Mouse (Mus musculus) midbrain, embryonic 15.5 days (tissue): ENCODE measurements around the gene Bend6. TPM values are rescaled to one million over a fixed set of nuclear protein-coding genes. Genes with fewer than 3 reads are reported as not detected.
"Not testable (repeated sequence)": the region's sequence is repeated elsewhere in the genome, so short reads cannot be mapped to it uniquely, and the experiment has no call there.

Experiments
- ATAC-seq: fragments of 200-750 bp; cut with Nextera tagmentation; replicated peaks from 2 replicates; pipeline ENCODE4 v1.8.0; 2017; ENCODE audit warnings: moderate TSS enrichment
- H3K27ac ChIP-seq: fragments of 300-500 bp; sonication (generic); 2 replicates; pipeline ENCODE4 v1.5.1; 2015; ENCODE audit warnings: mild to moderate bottlenecking, inconsistent platforms
- H3K27me3 ChIP-seq: fragments of 300-500 bp; sonication (generic); replicated peaks from 2 replicates; pipeline ENCODE4 v1.6.1; 2015; ENCODE audit warnings: inconsistent platforms
- H3K36me3 ChIP-seq: fragments of 300-500 bp; sonication (generic); replicated peaks from 2 replicates; pipeline ENCODE4 v1.6.1; 2015; ENCODE audit warnings: inconsistent platforms
- H3K4me1 ChIP-seq: fragments of 300-500 bp; sonication (generic); 2 replicates; pipeline ENCODE4 v1.6.1; 2015; ENCODE audit warnings: inconsistent platforms
- H3K4me2 ChIP-seq: fragments of 300-500 bp; sonication (generic); 2 replicates; pipeline ENCODE4 v1.6.1; 2015; ENCODE audit warnings: inconsistent platforms, mild to moderate bottlenecking, moderate library complexity
- H3K4me3 ChIP-seq: fragments of 300-500 bp; sonication (generic); 2 replicates; pipeline ENCODE4 v1.5.1; 2015; ENCODE audit warnings: mild to moderate bottlenecking, inconsistent platforms
- H3K9ac ChIP-seq: fragments of 300-500 bp; sonication (generic); 2 replicates; pipeline ENCODE4 v1.6.1; 2015; ENCODE audit warnings: mild to moderate bottlenecking, inconsistent platforms
- H3K9me3 ChIP-seq: fragments of 300-500 bp; sonication (generic); 2 replicates; pipeline ENCODE4 v1.6.1; 2016; ENCODE audit warnings: inconsistent platforms
- WGBS: fragments of 180-500 bp; shearing (Covaris S2); methylation state at CpG from one replicate; pipeline ENCODE4 v1.1.7; 2015; ENCODE audit warnings: mixed read lengths; 5-methylcytosine and 5-hydroxymethylcytosine counted together
- polyA plus RNA-seq: library from polyadenylated mRNA; unstranded; fragments of >200 nt; fragmentation: Nextera tagmentation; extraction: Ambion mirVana; gene quantifications from 2 replicates; pipeline ENCODE4 v1.2.1, GENCODE M21; 2015

Gene Bend6
- polyA plus RNA-seq, 1 experiment from 2014 or later: 48.4 TPM

- 94% methylated on average over 2 of the region's 2 CpGs for WGBS
- H3K4me3 ChIP-seq: no peak overlapping the region
- ATAC-seq: no peak
- no peak overlapping the region for H3K9ac ChIP-seq
- no peaks in the 10 kb centered on the region for H3K4me1 ChIP-seq
- no peak overlapping the region for H3K4me2 ChIP-seq
- H3K9me3 ChIP-seq: no peaks in the 10 kb centered on the region
- no peak overlapping the region for H3K27ac ChIP-seq
- H3K36me3 ChIP-seq: no peaks in the 10 kb centered on the region
- no peaks in the 10 kb centered on the region for H3K27me3 ChIP-seq
These were observed 60.8 kb downstream of the Bend6 start for GRCm38 (mm10) chr1:33846807-33847206.

- Histone ChIP-seq H3K9me3 (no peaks in the 10 kb centered on the region), H3K4me2 (no peak overlapping the region), H3K36me3 (no peaks in the 10 kb centered on the region), H3K27me3 (no peaks in the 10 kb centered on the region), H3K9ac (no peak overlapping the region), H3K4me3 (no peak overlapping the region), H3K4me1 (no peaks in the 10 kb centered on the region), H3K27ac (no peak overlapping the region)
- 69% methylated on average over 6 of the region's 6 CpGs for WGBS
- no peak for ATAC-seq
These were observed 63.8 kb downstream of the Bend6 start for GRCm38 (mm10) chr1:33843823-33844222.

DNA sequence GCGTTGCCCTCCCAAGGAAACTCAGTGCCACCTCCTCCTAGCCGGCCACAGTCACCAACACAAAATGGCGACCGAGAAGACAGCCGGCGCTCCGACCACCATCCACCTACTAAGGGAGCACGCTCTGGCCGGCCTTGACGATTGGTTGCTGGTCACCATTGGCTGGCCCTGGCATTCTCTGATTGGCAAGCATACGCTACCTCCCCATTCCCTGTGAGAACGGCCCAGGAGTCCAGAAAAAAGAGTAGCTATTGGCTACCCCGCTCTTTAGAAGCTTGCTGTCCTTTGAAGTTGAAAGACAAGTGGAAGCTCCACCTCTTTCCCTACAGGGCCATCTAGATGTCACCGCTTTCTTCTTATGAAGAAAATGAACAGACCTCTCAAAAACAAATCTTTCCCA lies 68.7 kb downstream of the Bend6 start:
- WGBS: 93% methylated on average over 14 of the region's 14 CpGs
- not testable (repeated sequence) for H3K9me3 ChIP-seq, H3K4me3 ChIP-seq, H3K27ac ChIP-seq, H3K36me3 ChIP-seq, H3K27me3 ChIP-seq, H3K9ac ChIP-seq, H3K4me2 ChIP-seq, ATAC-seq, H3K4me1 ChIP-seq

GRCm38 (mm10) chr1:33830586-33830985 lies 77.0 kb downstream of the Bend6 start:
- H3K27ac ChIP-seq: no peak overlapping the region
- no peaks in the 10 kb centered on the region for H3K36me3 ChIP-seq
- no peak overlapping the region for H3K9ac ChIP-seq
- no peaks in the 10 kb centered on the region for H3K9me3 ChIP-seq
- H3K4me3 ChIP-seq: no peak overlapping the region
- H3K4me1 ChIP-seq: no peaks in the 10 kb centered on the region
- WGBS: 69% methylated on average over 4 of the region's 4 CpGs
- no peak overlapping the region for H3K4me2 ChIP-seq
- no peak for ATAC-seq
- no peaks in the 10 kb centered on the region for H3K27me3 ChIP-seq

- H3K4me3 ChIP-seq: no peak overlapping the region
- H3K9ac ChIP-seq: no peak overlapping the region
- WGBS: 77% methylated on average over 2 of the region's 2 CpGs
- no peak overlapping the region for H3K27ac ChIP-seq
- no peaks in the 10 kb centered on the region for H3K36me3 ChIP-seq
- no peak for ATAC-seq
- H3K4me2 ChIP-seq: no peak overlapping the region
- H3K9me3 ChIP-seq: no peaks in the 10 kb centered on the region
- H3K4me1 ChIP-seq: peaks cover 9% of the 10 kb centered on the region
- no peaks in the 10 kb centered on the region for H3K27me3 ChIP-seq
These were observed 89.7 kb downstream of the Bend6 start for GRCm38 (mm10) chr1:33817931-33818330.

- Histone ChIP-seq H3K4me2 (peak within 1 kb of the TSS; percentile 67), H3K9ac (peak within 1 kb of the TSS; percentile 98), H3K4me1 (peaks cover 26% of the 10 kb centered on the region), H3K36me3 (peaks cover 8% of the 10 kb centered on the region; the same call in 1 of the 2 replicates), H3K27ac (peak within 1 kb of the TSS; percentile 94), H3K4me3 (peak within 1 kb of the TSS; percentile 86), H3K9me3 (no peaks in the 10 kb centered on the region), H3K27me3 (no peaks in the 10 kb centered on the region)
- WGBS: under 1% methylated on average over 85 of the region's 85 CpGs
- ATAC-seq: peak; percentile 97
These were observed 93.5 kb downstream of the Bend6 start, which contains the start of gene Zfp451 for GRCm38 (mm10) chr1:33813868-33814794. TSS of gene Zfp451 (minus strand) at chr1:33814595.

DNA sequence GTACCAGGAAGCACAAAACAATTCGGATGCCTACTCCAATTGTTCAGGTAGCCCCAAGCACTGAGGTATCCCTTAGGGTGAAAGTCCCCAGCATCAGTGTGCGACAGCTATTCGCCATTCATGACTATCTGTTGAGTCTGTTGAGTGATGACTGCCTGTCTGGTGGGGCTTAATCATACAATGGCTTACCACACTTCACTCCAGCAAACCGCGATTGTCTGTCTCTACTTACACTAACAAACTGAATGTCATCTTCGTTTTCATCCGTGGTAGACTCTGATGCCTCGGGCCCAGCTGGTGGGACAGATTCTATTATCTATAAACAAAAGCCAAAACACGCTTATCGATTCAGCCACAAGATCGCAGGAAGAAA lies 94.1 kb downstream of the Bend6 start:
- Histone ChIP-seq H3K4me3 (peak overlapping the region; percentile 86), H3K4me2 (peak overlapping the region; percentile 67), H3K36me3 (peaks cover 13% of the 10 kb centered on the region; the same call in 1 of the 2 replicates), H3K27me3 (no peaks in the 10 kb centered on the region), H3K9me3 (no peaks in the 10 kb centered on the region), H3K27ac (peak overlapping the region; percentile 94), H3K4me1 (peaks cover 26% of the 10 kb centered on the region), H3K9ac (peak overlapping the region; percentile 98)
- ATAC-seq: peak; percentile 14; the same call in 1 of the 2 replicates
- 5% methylated on average over 11 of the region's 11 CpGs for WGBS

- H3K9me3 ChIP-seq: no peaks in the 10 kb centered on the region
- H3K4me1 ChIP-seq: no peaks in the 10 kb centered on the region
- no peak overlapping the region for H3K9ac ChIP-seq
- ATAC-seq: no peak
- no peak overlapping the region for H3K4me3 ChIP-seq
- H3K36me3 ChIP-seq: peaks cover 50% of the 10 kb centered on the region
- no peaks in the 10 kb centered on the region for H3K27me3 ChIP-seq
- WGBS: 95% methylated on average over 2 of the region's 2 CpGs
- H3K4me2 ChIP-seq: no peak overlapping the region
- no peak overlapping the region for H3K27ac ChIP-seq
These were observed 104.3 kb downstream of the Bend6 start for GRCm38 (mm10) chr1:33803323-33803722.

Other genes with a start within 250 kb of the Bend6 start
- gene Prim2, start 238.0 kb downstream of the Bend6 start, polyA plus RNA-seq: 21.0 and 21.7 TPM in 2 replicates
- gene Rab23, start 187.9 kb downstream of the Bend6 start, polyA plus RNA-seq: 31.3 and 34.8 TPM in 2 replicates
- 22.2 and 23.6 TPM in 2 replicates for gene Bag2, start 150.0 kb downstream of the Bend6 start, polyA plus RNA-seq
- 43.6 and 48.8 TPM in 2 replicates for gene Zfp451, start 93.2 kb downstream of the Bend6 start, polyA plus RNA-seq
- 38.7 and 43.0 TPM in 2 replicates for gene Dst, start 409 bp upstream of the Bend6 start, polyA plus RNA-seq